Mouse (Mus musculus) bone marrow, adult 2 months (tissue): ENCODE data around the gene Pdcd2.

ENCODE experiments used
- CTCF ChIP-seq: fragments of 200-500 bp; IDR thresholded peaks from 2 replicates; pipeline ENCODE4 v1.5.1; 2011; ENCODE audit warnings: low read length, control low read depth; ENCODE audit not compliant: control insufficient read depth, insufficient read depth
- POLR2A ChIP-seq: fragments of 200-500 bp; IDR thresholded peaks from 2 replicates; pipeline ENCODE4 v1.6.1; 2011; ENCODE audit warnings: low read depth, mild to moderate bottlenecking, control low read depth, low read length, borderline replicate concordance; ENCODE audit not compliant: control insufficient read depth

GRCm38 (mm10) chr17:15499656-15500394 is 27.3 kb downstream of the Pdcd2 start, which contains the start of the genes Psmb1 and Tbp:
- TF ChIP-seq CTCF: no peak
- peak; percentile 86 for TF ChIP-seq POLR2A
